Mouse (Mus musculus): ENCODE measurements around the gene Luc7l3. TPM values are rescaled to one million over a fixed set of nuclear protein-coding genes. Genes with fewer than 3 reads are reported as not detected.

The Luc7l3 gene
- total RNA-seq (2014; rRNA removed) = 17.9 and 20.1 TPM in 2 replicates
- 2.5 and 4.6 TPM in 2 replicates for polyA plus RNA-seq (2012; rRNA removed)

- peak; percentile 74 for DNase-seq (ENCODE audit: extremely low read depth, low read depth, low spot score)
- H3K4me1 ChIP-seq (ENCODE audit: control insufficient read depth, insufficient read depth, low read length) = peaks cover 22% of the 10 kb centered on the region
Observed at GRCm38 (mm10) chr11:94321931-94322400, at the start of gene Luc7l3. Gene Luc7l3 (minus strand): TSS chr11:94321988.

GRCm38 (mm10) chr11:94370809-94371208 lies 49.0 kb upstream of the Luc7l3 start:
- Histone ChIP-seq H3K4me3 (ENCODE audit: insufficient read depth, low read depth, low read length) (no peak overlapping the region), H3K9ac (ENCODE audit: low read depth, low read length) (no peak overlapping the region), H3K36me3 (ENCODE audit: control insufficient read depth, insufficient read depth, low read length) (peaks cover 8% of the 10 kb centered on the region; the same call in 1 of the 2 replicates)

More at GRCm38 (mm10) chr11:94321931-94322400, at the start of gene Luc7l3:
- WGBS = under 1% methylated on average over 36 of the region's 36 CpGs
- peak within 1 kb of the TSS; percentile 90 for H3K27ac ChIP-seq (replicated peaks; ENCODE audit: insufficient read depth, low read depth, low read length)
- H3K27me3 ChIP-seq (ENCODE audit: control insufficient read depth, insufficient read depth, low read length) = no peaks in the 10 kb centered on the region
- peak within 1 kb of the TSS; percentile 97 for H3K4me3 ChIP-seq (ENCODE audit: insufficient read depth, low read depth, low read length)
- TF ChIP-seq CTCF (IDR thresholded peaks at IDR 0.05; ENCODE audit: low read depth, low read length) = no peak
- TF ChIP-seq POLR2A (IDR thresholded peaks at IDR 0.05; ENCODE audit: extremely low read depth, insufficient read depth, low read length) = peak; percentile 84; the same call in 1 of the 2 replicates
- H3K9ac ChIP-seq (ENCODE audit: low read depth, low read length) = peak within 1 kb of the TSS; percentile 98
- H3K79me2 ChIP-seq (ENCODE audit: control insufficient read depth, insufficient read depth, low read length) = peaks cover 34% of the 10 kb centered on the region; the same call in 1 of the 2 replicates
- H3K36me3 ChIP-seq (ENCODE audit: control insufficient read depth, insufficient read depth, low read length) = no peaks in the 10 kb centered on the region

GRCm38 (mm10) chr11:94369981-94370380 lies 48.2 kb upstream of the Luc7l3 start:
- TF ChIP-seq POLR2A (IDR thresholded peaks at IDR 0.05; ENCODE audit: extremely low read depth, insufficient read depth, low read length) = no peak
- TF ChIP-seq CTCF (IDR thresholded peaks at IDR 0.05; ENCODE audit: low read depth, low read length) = no peak
- Histone ChIP-seq H3K9ac (ENCODE audit: low read depth, low read length) (no peak overlapping the region), H3K79me2 (ENCODE audit: control insufficient read depth, insufficient read depth, low read length) (no peaks in the 10 kb centered on the region), H3K4me3 (ENCODE audit: insufficient read depth, low read depth, low read length) (no peak overlapping the region), H3K36me3 (ENCODE audit: control insufficient read depth, insufficient read depth, low read length) (peaks cover 8% of the 10 kb centered on the region; the same call in 1 of the 2 replicates), H3K27me3 (ENCODE audit: control insufficient read depth, insufficient read depth, low read length) (no peaks in the 10 kb centered on the region), H3K27ac (replicated peaks; ENCODE audit: insufficient read depth, low read depth, low read length) (peak overlapping the region; percentile 47), H3K4me1 (ENCODE audit: control insufficient read depth, insufficient read depth, low read length) (peaks cover 19% of the 10 kb centered on the region)
- WGBS = 63% methylated on average over 6 of the region's 6 CpGs
- peak; percentile 50 for DNase-seq (ENCODE audit: extremely low read depth, low read depth, low spot score)

More at GRCm38 (mm10) chr11:94370809-94371208, 49.0 kb upstream of the Luc7l3 start:
- Histone ChIP-seq H3K4me1 (ENCODE audit: control insufficient read depth, insufficient read depth, low read length) (peaks cover 12% of the 10 kb centered on the region), H3K79me2 (ENCODE audit: control insufficient read depth, insufficient read depth, low read length) (no peaks in the 10 kb centered on the region), H3K27ac (replicated peaks; ENCODE audit: insufficient read depth, low read depth, low read length) (peak overlapping the region; percentile 10), H3K27me3 (ENCODE audit: control insufficient read depth, insufficient read depth, low read length) (no peaks in the 10 kb centered on the region)
- no peak for TF ChIP-seq CTCF (IDR thresholded peaks at IDR 0.05; ENCODE audit: low read depth, low read length)
- TF ChIP-seq POLR2A (IDR thresholded peaks at IDR 0.05; ENCODE audit: extremely low read depth, insufficient read depth, low read length) = no peak
- no peak for DNase-seq (ENCODE audit: extremely low read depth, low read depth, low spot score)
- WGBS = 23% methylated on average over 5 of the region's 5 CpGs

DNA sequence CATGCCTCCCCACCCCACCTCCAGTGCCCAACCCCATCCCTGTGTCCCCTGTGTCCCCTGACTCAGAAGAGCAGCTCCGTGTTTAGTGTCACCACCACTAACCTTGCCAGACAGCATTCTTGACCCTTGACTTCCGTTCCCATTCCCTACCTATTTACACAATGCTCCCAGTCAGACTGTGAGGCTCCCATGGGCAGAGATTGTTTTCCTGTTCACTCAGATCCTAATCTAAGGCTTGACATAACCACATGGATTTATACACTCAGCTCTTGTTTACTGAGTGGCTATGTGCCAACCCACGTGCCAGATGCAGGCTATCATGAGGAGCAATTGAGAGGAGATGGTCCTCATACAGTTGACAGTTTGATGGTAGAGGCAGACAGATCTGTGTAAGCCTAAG lies 43.6 kb upstream of the Luc7l3 start:
- TF ChIP-seq CTCF (IDR thresholded peaks at IDR 0.05; ENCODE audit: low read depth, low read length) (no peak), POLR2A (IDR thresholded peaks at IDR 0.05; ENCODE audit: extremely low read depth, insufficient read depth, low read length) (no peak)
- no peaks in the 10 kb centered on the region for H3K27me3 ChIP-seq (ENCODE audit: control insufficient read depth, insufficient read depth, low read length)
- peaks cover 24% of the 10 kb centered on the region for H3K4me1 ChIP-seq (ENCODE audit: control insufficient read depth, insufficient read depth, low read length)
- H3K36me3 ChIP-seq (ENCODE audit: control insufficient read depth, insufficient read depth, low read length) = peaks cover 27% of the 10 kb centered on the region; the same call in 1 of the 2 replicates
- H3K79me2 ChIP-seq (ENCODE audit: control insufficient read depth, insufficient read depth, low read length) = no peaks in the 10 kb centered on the region
- WGBS = 17% methylated on average over 3 of the region's 3 CpGs
- DNase-seq (ENCODE audit: extremely low read depth, low read depth, low spot score) = peak; percentile 90
- 0 out of 2 replicates have a peak overlapping the region, but pooled peaks have one; percentile 10 for H3K9ac ChIP-seq (ENCODE audit: low read depth, low read length)
- H3K4me3 ChIP-seq (ENCODE audit: insufficient read depth, low read depth, low read length) = no peak overlapping the region
- H3K27ac ChIP-seq (replicated peaks; ENCODE audit: insufficient read depth, low read depth, low read length) = peak overlapping the region; percentile 46

DNA sequence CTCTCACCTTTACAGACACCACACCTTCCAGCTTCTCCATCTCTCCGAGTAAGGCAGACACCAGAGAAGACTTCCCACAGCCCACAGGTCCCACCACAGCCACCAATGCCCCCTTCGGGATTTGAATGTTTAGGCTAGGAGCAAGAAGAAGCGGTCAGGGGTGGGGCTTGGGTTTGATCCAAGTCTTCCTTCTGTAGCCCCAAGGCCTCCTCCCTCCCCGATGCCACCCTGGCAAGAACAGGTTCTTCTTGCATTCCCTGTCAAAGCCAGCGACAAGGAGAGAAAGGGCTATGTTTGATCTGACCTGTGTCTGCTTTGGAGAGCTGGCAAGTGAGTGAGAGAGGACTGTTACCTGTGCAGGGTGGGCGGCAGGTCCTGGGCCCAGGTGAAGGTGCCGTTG lies 41.9 kb upstream of the Luc7l3 start:
- 85% methylated on average over 7 of the region's 7 CpGs for WGBS
- H3K4me3 ChIP-seq (ENCODE audit: insufficient read depth, low read depth, low read length) = no peak overlapping the region
- H3K36me3 ChIP-seq (ENCODE audit: control insufficient read depth, insufficient read depth, low read length) = peaks cover 31% of the 10 kb centered on the region; the same call in 1 of the 2 replicates
- no peaks in the 10 kb centered on the region for H3K79me2 ChIP-seq (ENCODE audit: control insufficient read depth, insufficient read depth, low read length)
- no peak overlapping the region for H3K9ac ChIP-seq (ENCODE audit: low read depth, low read length)
- no peaks in the 10 kb centered on the region for H3K27me3 ChIP-seq (ENCODE audit: control insufficient read depth, insufficient read depth, low read length)
- no peak for DNase-seq (ENCODE audit: extremely low read depth, low read depth, low spot score)
- peaks cover 20% of the 10 kb centered on the region for H3K4me1 ChIP-seq (ENCODE audit: control insufficient read depth, insufficient read depth, low read length)
- TF ChIP-seq POLR2A (IDR thresholded peaks at IDR 0.05; ENCODE audit: extremely low read depth, insufficient read depth, low read length) (no peak), CTCF (IDR thresholded peaks at IDR 0.05; ENCODE audit: low read depth, low read length) (no peak)
- H3K27ac ChIP-seq (replicated peaks; ENCODE audit: insufficient read depth, low read depth, low read length) = 0 out of 2 replicates have a peak overlapping the region, but pooled peaks have one; percentile 14

DNA sequence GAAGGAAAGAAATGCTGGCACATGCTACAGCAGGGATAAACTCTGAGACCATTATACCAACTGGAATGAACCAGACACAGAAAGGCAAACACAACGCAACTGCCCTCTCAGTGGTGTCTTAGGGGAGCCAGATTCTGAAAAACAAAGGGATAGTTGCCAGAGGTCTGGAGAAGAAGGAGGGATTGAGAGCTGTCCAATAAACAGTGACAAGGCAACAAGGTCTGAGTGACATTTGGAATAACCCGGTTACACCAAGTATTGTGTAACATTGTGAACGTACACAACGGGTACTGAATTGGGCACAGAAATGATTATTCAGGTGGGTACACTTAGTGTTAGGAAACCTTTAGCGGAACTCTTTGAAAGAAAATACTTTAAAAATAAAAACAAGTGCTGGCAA lies 40.3 kb upstream of the Luc7l3 start:
- DNase-seq (ENCODE audit: extremely low read depth, low read depth, low spot score) = peak; percentile 100
- Histone ChIP-seq H3K79me2 (ENCODE audit: control insufficient read depth, insufficient read depth, low read length) (no peaks in the 10 kb centered on the region), H3K9ac (ENCODE audit: low read depth, low read length) (no peak overlapping the region; the same call in 1 of the 2 replicates), H3K27ac (replicated peaks; ENCODE audit: insufficient read depth, low read depth, low read length) (peak overlapping the region; percentile 96), H3K4me3 (ENCODE audit: insufficient read depth, low read depth, low read length) (no peak overlapping the region), H3K36me3 (ENCODE audit: control insufficient read depth, insufficient read depth, low read length) (peaks cover 33% of the 10 kb centered on the region; the same call in 1 of the 2 replicates), H3K4me1 (ENCODE audit: control insufficient read depth, insufficient read depth, low read length) (peaks cover 20% of the 10 kb centered on the region), H3K27me3 (ENCODE audit: control insufficient read depth, insufficient read depth, low read length) (no peaks in the 10 kb centered on the region)
- 23% methylated on average over 5 of the region's 5 CpGs for WGBS
- TF ChIP-seq CTCF (IDR thresholded peaks at IDR 0.05; ENCODE audit: low read depth, low read length) = no peak

Measured in liver, adult 2 months (tissue).